Mouse (Mus musculus) lung, embryonic 14.5 days (tissue): ENCODE data around the gene Col25a1. TPM values are rescaled to one million over a fixed set of nuclear protein-coding genes. Genes with fewer than 3 reads are reported as not detected.

Experiments used
- ATAC-seq: fragments of 200-750 bp; cut with Nextera tagmentation; 2 replicates; pipeline ENCODE4 v1.8.0; 2017; ENCODE audit warnings: mild to moderate bottlenecking, moderate TSS enrichment, moderate library complexity; ENCODE audit not compliant: insufficient read depth
- DNase-seq: peaks from one replicate; pipeline ENCODE4 v3.0.0-alpha.2; 2015
- H3K27ac ChIP-seq: fragments of 300-500 bp; sonication (generic); 2 replicates; pipeline ENCODE4 v1.5.1; 2014; ENCODE audit warnings: low read depth, mild to moderate bottlenecking, moderate library complexity
- H3K27me3 ChIP-seq: fragments of 300-500 bp; sonication (generic); 2 replicates; pipeline ENCODE4 v1.6.1; 2014; ENCODE audit warnings: low read length, control low read depth; ENCODE audit not compliant: insufficient read depth
- H3K36me3 ChIP-seq: fragments of 300-500 bp; sonication (generic); 2 replicates; pipeline ENCODE4 v1.6.1; 2014; ENCODE audit warnings: control low read depth; ENCODE audit not compliant: insufficient read depth
- H3K4me1 ChIP-seq: fragments of 300-500 bp; sonication (generic); 2 replicates; pipeline ENCODE4 v1.6.1; 2014; ENCODE audit warnings: antibody characterized with exemption, control low read depth; ENCODE audit not compliant: insufficient read depth
- H3K4me2 ChIP-seq: fragments of 300-500 bp; sonication (generic); 2 replicates; pipeline ENCODE4 v1.6.1; 2014; ENCODE audit warnings: mild to moderate bottlenecking
- H3K4me3 ChIP-seq: fragments of 300-500 bp; sonication (generic); 2 replicates; pipeline ENCODE4 v1.5.1; 2014; ENCODE audit warnings: low read depth, low read length
- H3K9ac ChIP-seq: fragments of 300-500 bp; sonication (generic); 2 replicates; pipeline ENCODE4 v1.6.1; 2014
- H3K9me3 ChIP-seq: fragments of 300-500 bp; sonication (generic); 2 replicates; pipeline ENCODE4 v1.6.1; 2016; ENCODE audit warnings: low read depth, low read length, control low read depth
- CTCF ChIP-seq: IDR thresholded peaks from 2 replicates; pipeline ENCODE4 v1.5.1; 2016; ENCODE audit warnings: antibody characterized with exemption, low read depth
- WGBS: fragments of 180-500 bp; shearing (Covaris S2); extraction: QIAGEN DNeasy Blood & Tissue Kit; methylation state at CpG from one replicate; pipeline ENCODE4 v1.1.7; 2014; 5-methylcytosine and 5-hydroxymethylcytosine counted together
- polyA plus RNA-seq: library from polyadenylated mRNA; unstranded; fragments of >200 nt; fragmentation: Nextera tagmentation; extraction: Ambion mirVana; gene quantifications from 2 replicates; pipeline ENCODE4 v1.2.1, GENCODE M21; 2014

The Col25a1 gene
- polyA plus RNA-seq, 1 experiment from 2014 or later, result 17.0 TPM

GRCm38 (mm10) chr3:130443842-130444627, 312.7 kb downstream of the Col25a1 start:
- no peak for ATAC-seq
- DNase-seq, result peak; percentile 38
- 33% methylated on average over 13 of the region's 13 CpGs for WGBS

GRCm38 (mm10) chr3:130449864-130450263, 318.6 kb downstream of the Col25a1 start:
- H3K4me1 ChIP-seq, result no peaks in the 10 kb centered on the region
- H3K36me3 ChIP-seq, result no peaks in the 10 kb centered on the region
- no peak overlapping the region for H3K4me2 ChIP-seq
- peak; percentile 6 for DNase-seq
- no peaks in the 10 kb centered on the region for H3K9me3 ChIP-seq
- WGBS, result 69% methylated on average over 7 of the region's 7 CpGs
- no peak overlapping the region for H3K4me3 ChIP-seq
- no peak for TF ChIP-seq CTCF
- no peaks in the 10 kb centered on the region for H3K27me3 ChIP-seq
- no peak overlapping the region for H3K27ac ChIP-seq
- no peak for ATAC-seq
- H3K9ac ChIP-seq, result no peak overlapping the region

More at GRCm38 (mm10) chr3:130443842-130444627, 312.7 kb downstream of the Col25a1 start:
- H3K4me2 ChIP-seq, result no peak overlapping the region
- no peak overlapping the region for H3K27ac ChIP-seq
- H3K9me3 ChIP-seq, result no peaks in the 10 kb centered on the region
- H3K36me3 ChIP-seq, result no peaks in the 10 kb centered on the region
- H3K27me3 ChIP-seq, result no peaks in the 10 kb centered on the region
- H3K9ac ChIP-seq, result no peak overlapping the region
- no peaks in the 10 kb centered on the region for H3K4me1 ChIP-seq
- TF ChIP-seq CTCF, result no peak
- no peak overlapping the region for H3K4me3 ChIP-seq

- 76% methylated on average over 5 of the region's 5 CpGs for WGBS
- ATAC-seq, result no peak
These were observed 334.1 kb downstream of the Col25a1 start for GRCm38 (mm10) chr3:130465371-130465770.

GRCm38 (mm10) chr3:130473211-130473768, 342.0 kb downstream of the Col25a1 start:
- WGBS, result 33% methylated on average over 4 of the region's 4 CpGs
- DNase-seq (peak; percentile 33), ATAC-seq (no peak)
- peaks cover 7% of the 10 kb centered on the region for H3K4me1 ChIP-seq
- no peaks in the 10 kb centered on the region for H3K27me3 ChIP-seq
- no peak overlapping the region for H3K27ac ChIP-seq
- H3K9me3 ChIP-seq, result no peaks in the 10 kb centered on the region
- no peak overlapping the region for H3K9ac ChIP-seq
- TF ChIP-seq CTCF, result no peak
- H3K4me3 ChIP-seq, result no peak overlapping the region
- no peak overlapping the region for H3K4me2 ChIP-seq
- H3K36me3 ChIP-seq, result no peaks in the 10 kb centered on the region

More at GRCm38 (mm10) chr3:130465371-130465770, 334.1 kb downstream of the Col25a1 start:
- no peak overlapping the region for H3K27ac ChIP-seq
- no peak overlapping the region for H3K9ac ChIP-seq
- H3K4me2 ChIP-seq, result no peak overlapping the region
- peaks cover 6% of the 10 kb centered on the region; the same call in 1 of the 2 replicates for H3K9me3 ChIP-seq
- no peaks in the 10 kb centered on the region for H3K4me1 ChIP-seq
- H3K27me3 ChIP-seq, result no peaks in the 10 kb centered on the region
- H3K4me3 ChIP-seq, result no peak overlapping the region
- H3K36me3 ChIP-seq, result no peaks in the 10 kb centered on the region
- no peak for DNase-seq
- no peak for TF ChIP-seq CTCF

GRCm38 (mm10) chr3:130473970-130474369, 342.7 kb downstream of the Col25a1 start:
- Histone ChIP-seq H3K27me3 (no peaks in the 10 kb centered on the region), H3K9ac (no peak overlapping the region), H3K4me1 (peaks cover 7% of the 10 kb centered on the region), H3K36me3 (no peaks in the 10 kb centered on the region), H3K9me3 (no peaks in the 10 kb centered on the region), H3K4me2 (no peak overlapping the region), H3K27ac (no peak overlapping the region), H3K4me3 (no peak overlapping the region)
- TF ChIP-seq CTCF, result no peak
- no peak for ATAC-seq
- peak; percentile 44 for DNase-seq
- 19% methylated on average over 7 of the region's 7 CpGs for WGBS

GRCm38 (mm10) chr3:130482513-130482912, 351.2 kb downstream of the Col25a1 start:
- DNase-seq (no peak), ATAC-seq (no peak)
- Histone ChIP-seq H3K4me2 (no peak overlapping the region), H3K27ac (no peak overlapping the region), H3K9ac (no peak overlapping the region), H3K4me1 (no peaks in the 10 kb centered on the region), H3K27me3 (no peaks in the 10 kb centered on the region), H3K9me3 (no peaks in the 10 kb centered on the region), H3K4me3 (no peak overlapping the region), H3K36me3 (no peaks in the 10 kb centered on the region)
- TF ChIP-seq CTCF, result no peak
- WGBS, result 91% methylated on average over 8 of the region's 8 CpGs

GRCm38 (mm10) chr3:130488839-130489238, 357.5 kb downstream of the Col25a1 start:
- no peaks in the 10 kb centered on the region for H3K36me3 ChIP-seq
- no peaks in the 10 kb centered on the region for H3K9me3 ChIP-seq
- H3K9ac ChIP-seq, result no peak overlapping the region
- H3K27me3 ChIP-seq, result no peaks in the 10 kb centered on the region
- no peak overlapping the region for H3K27ac ChIP-seq
- ATAC-seq (no peak), DNase-seq (no peak)
- H3K4me2 ChIP-seq, result no peak overlapping the region
- no peak overlapping the region for H3K4me3 ChIP-seq
- TF ChIP-seq CTCF, result no peak
- WGBS, result 69% methylated on average over 4 of the region's 4 CpGs
- H3K4me1 ChIP-seq, result no peaks in the 10 kb centered on the region
